Mouse (Mus musculus) urinary bladder, adult 18-20 months (tissue): Measurements from ENCODE around the gene Eddm3b.
A peak's percentile ranks its signal among the peaks of the same experiment; 100 is the strongest.

Experiments
- DNase-seq, 2 experiments: peaks; one replicate each; pipeline ENCODE4 v3.0.0; 2022; ENCODE audit warnings: low spot score in 2 of 2, mixed read lengths in 2 of 2

The Eddm3b gene

DNA sequence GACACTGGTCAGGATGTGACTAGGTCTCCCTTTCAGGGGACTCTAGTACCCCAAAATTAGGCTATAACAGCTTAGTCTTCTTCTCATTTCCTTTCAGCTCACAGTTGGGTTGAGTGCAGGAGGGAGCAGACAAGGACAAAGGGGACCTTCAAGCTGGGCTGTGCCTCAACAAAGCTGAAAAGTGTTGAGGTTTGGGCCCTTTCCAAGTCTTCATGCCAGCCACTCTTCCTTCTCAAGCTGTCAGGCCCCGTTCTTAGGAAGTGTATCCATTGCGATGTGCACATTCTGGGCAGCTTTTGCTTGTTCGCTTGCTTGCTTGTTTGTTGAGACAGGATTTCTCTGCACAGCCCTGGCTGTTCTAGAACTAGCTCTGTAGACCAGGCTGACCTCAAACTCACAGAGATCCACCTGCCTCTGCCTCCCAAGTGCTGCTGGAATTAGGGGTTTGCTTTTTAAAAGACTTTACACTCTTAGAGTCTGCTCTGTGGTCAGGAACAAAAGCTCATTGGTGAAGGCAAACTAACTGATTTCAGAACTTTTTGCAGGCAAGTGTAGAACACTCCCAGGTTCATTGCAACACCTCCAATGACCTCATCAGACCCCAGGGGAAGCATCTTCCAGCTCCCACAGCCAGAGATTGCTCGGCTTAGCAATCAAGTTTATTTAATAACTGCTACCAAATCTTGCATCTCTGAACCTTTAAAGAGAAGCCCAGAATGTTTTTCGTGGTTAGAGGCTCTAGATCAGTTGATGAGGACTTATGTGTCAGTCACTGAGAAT, 19.9 kb upstream of the Eddm3b start:
- peak in 1 of 2 experiments; percentile 47 for DNase-seq

GRCm38 (mm10) chr14:51094921-51095320, 19.3 kb upstream of the Eddm3b start:
- no peak for DNase-seq

- peak in 1 of 2 experiments; percentile 44 for DNase-seq
Measured at GRCm38 (mm10) chr14:51095736-51096524, 18.3 kb upstream of the Eddm3b start.

DNA sequence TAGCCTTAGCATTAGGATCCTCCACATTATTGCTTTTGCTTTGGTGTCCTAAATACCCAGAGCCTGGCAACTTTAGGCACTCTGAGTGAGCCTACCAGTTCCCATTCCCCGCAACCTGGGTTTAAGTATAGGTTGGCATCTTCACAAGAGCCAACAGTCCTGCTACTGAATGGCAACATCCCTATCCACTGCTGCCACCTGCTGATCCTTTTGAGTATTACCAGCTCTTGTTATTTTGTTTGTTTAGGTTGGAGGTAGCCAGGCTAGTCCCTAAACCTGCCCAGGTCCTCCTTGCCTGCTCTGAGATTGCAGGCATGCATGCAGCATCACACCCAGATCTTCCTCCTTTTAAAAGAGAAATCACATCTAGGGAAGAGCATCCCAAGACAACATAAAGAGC, 15.9 kb upstream of the Eddm3b start:
- DNase-seq: peak; percentile 67 to 73

GRCm38 (mm10) chr14:51098921-51099320, 15.3 kb upstream of the Eddm3b start:
- DNase-seq: no peak

- DNase-seq: no peak
Measured at GRCm38 (mm10) chr14:51101284-51101683, 12.9 kb upstream of the Eddm3b start.

GRCm38 (mm10) chr14:51103217-51103616, 11.0 kb upstream of the Eddm3b start:
- DNase-seq: peak; percentile 32 to 49

DNA sequence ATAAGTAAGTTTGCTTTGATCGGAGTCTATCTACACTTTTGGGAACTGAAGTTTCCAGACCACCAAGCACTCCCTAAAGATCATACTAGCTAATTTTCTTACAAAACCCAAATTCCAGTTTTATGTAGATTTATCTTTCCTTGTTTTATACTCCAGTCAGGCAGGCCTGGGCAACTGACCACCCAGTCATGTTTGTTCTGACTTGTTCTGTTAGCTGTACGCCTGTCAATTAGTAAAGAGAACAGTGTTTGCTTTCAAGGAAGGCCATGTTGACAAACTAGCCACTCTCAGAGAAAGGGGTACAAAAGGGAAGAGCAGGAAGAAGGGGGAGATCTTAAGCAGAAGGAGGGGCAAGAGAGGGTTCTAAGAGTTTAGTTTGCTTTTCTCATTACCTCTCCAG, 9.9 kb upstream of the Eddm3b start:
- peak in 1 of 2 experiments; percentile 55 for DNase-seq

GRCm38 (mm10) chr14:51106449-51106967, 7.7 kb upstream of the Eddm3b start:
- DNase-seq: no peak

DNA sequence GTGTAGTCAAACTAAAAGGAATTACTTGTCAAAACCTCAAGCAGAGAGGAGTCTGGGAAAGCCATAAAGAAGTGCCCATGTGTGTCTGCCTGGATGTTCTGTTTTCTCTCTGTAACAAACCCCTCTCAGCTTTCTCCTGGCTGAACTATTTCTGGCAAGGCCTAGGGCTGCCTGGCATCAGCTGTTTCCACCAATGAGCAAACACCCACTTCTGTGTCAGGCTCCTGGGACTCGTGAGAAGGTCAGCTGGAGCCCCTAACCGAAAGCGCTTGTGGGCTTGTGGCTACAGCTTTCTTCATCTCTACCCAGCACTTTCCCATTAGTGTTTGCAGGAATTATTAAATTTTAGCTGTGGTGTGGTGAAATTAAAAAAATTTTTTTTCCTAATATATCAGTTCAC, 2.3 kb upstream of the Eddm3b start:
- no peak for DNase-seq

DNA sequence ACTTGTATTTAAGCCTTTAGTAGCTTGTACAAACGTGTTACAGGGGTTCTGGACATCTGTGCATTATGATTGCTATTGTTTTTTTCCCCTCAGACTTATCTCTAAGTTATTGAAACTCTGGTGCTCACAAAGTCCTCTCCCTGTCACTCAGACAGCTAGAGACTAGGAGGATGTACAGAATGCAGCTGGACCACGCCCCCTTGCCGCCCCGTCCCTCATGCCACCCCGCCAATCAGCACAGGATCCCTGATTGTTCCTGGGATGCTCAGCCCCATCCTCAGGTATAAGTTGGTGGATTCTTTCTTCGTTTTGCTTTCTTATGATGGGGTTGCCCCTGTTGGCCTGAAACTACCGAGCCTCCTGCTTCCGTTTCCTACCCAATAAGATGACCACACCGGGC, 750 bp upstream of the Eddm3b start:
- no peak for DNase-seq

DNA sequence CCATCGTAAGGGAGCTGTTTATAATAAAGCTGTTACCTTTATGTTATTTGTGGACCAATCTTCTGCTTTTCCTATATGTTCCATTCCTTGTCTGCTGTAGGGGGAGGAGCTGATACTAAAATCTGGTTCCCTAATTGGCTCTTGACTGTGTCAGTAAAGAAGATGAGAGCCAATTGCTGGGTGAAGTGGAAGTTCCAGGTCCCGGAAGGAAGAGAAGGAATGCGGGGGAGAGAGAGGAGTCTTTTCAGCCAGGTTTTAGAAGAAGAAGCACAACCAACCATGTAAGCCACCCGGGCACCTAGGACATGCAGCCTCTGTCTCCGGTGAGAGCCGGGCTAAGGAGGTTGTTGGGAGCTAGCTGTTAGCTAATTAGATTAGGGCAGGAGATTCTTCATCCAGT, 11.5 kb downstream of the Eddm3b start:
- no peak for DNase-seq

- no peak for DNase-seq
Measured at GRCm38 (mm10) chr14:51127648-51128258, 13.5 kb downstream of the Eddm3b start.

DNA sequence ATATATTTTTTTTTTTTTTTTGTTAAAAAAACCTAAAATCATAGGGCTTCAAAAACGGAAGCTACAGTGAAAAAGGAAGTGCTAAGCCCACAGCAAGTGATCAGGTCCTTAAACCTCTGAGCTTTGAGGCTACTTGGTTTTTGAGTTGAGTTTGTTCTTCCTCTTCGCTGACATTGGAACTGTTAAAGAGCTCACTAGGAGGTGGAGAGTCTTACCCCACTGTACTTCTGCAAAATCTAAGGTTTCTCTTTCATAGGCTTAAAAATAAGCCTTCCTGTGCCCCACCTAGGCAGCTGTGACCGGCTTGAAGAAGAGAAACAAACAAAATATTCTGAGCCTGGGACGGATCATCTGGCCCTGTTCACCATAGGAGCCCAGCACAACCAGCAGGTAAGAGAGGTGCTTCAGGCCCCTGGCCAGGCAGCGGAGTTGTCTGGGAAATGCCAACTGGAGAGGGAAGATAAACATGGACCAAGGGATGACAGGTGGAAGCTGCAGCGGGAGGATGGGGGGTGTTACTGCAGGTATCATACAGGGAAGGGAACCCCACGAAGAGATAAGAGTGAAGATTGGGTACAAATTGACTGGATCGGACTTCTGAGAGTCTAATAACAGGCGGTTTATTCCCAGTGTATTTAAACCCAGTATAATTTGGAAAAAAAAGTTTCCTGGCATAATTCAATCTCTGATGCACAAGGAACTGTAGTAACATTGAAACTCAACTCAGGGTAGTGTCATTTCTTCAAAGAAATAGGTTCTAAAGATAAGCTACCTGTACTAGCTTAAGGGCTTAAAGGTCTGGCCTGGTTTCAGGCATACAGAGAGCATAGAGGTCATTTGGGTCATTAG, 14.8 kb downstream of the Eddm3b start:
- no peak for DNase-seq

- no peak for DNase-seq
Measured at GRCm38 (mm10) chr14:51129624-51129975, 15.4 kb downstream of the Eddm3b start.

- no peak for DNase-seq
Measured at GRCm38 (mm10) chr14:51130315-51130940, 16.2 kb downstream of the Eddm3b start.

GRCm38 (mm10) chr14:51131086-51131815, 17.0 kb downstream of the Eddm3b start:
- no peak for DNase-seq

GRCm38 (mm10) chr14:51132372-51132771, 18.1 kb downstream of the Eddm3b start:
- no peak for DNase-seq

GRCm38 (mm10) chr14:51140342-51140741, 26.1 kb downstream of the Eddm3b start:
- no peak for DNase-seq

GRCm38 (mm10) chr14:51142119-51142518, 27.9 kb downstream of the Eddm3b start:
- no peak for DNase-seq
